Mouse (Mus musculus) kidney, adult 2 months (tissue): ENCODE measurements around the gene Esyt1. TPM values are rescaled to one million over a fixed set of nuclear protein-coding genes. Genes with fewer than 3 reads are reported as not detected.
"Not testable (repeated sequence)": the region's sequence is repeated elsewhere in the genome, so short reads cannot be mapped to it uniquely, and the experiment has no call there.

ENCODE experiments used
- DNase-seq: peaks from one replicate; pipeline ENCODE4 v3.0.0; 2021
- H3K27ac ChIP-seq: fragments of 200-500 bp; 2 replicates; pipeline ENCODE4 v1.5.1; 2012; ENCODE audit warnings: low read depth, low read length, control low read depth, inconsistent platforms; ENCODE audit not compliant: insufficient read depth
- H3K27me3 ChIP-seq: fragments of 200-500 bp; replicated peaks from 2 replicates; pipeline ENCODE4 v1.6.1; 2012; ENCODE audit warnings: mild to moderate bottlenecking, moderate library complexity, low read length, inconsistent platforms; ENCODE audit not compliant: control insufficient read depth, insufficient read depth
- H3K36me3 ChIP-seq: fragments of 200-500 bp; 2 replicates; pipeline ENCODE4 v1.6.1; 2012; ENCODE audit warnings: mild to moderate bottlenecking, moderate library complexity, low read length, inconsistent platforms; ENCODE audit not compliant: control insufficient read depth, insufficient read depth
- H3K4me1 ChIP-seq: fragments of 200-500 bp; 2 replicates; pipeline ENCODE4 v1.6.1; 2011; ENCODE audit warnings: low read length; ENCODE audit not compliant: control insufficient read depth, insufficient read depth
- H3K4me3 ChIP-seq: fragments of 200-500 bp; 2 replicates; pipeline ENCODE4 v1.5.1; 2011; ENCODE audit warnings: mild to moderate bottlenecking, low read depth, low read length, control low read depth; ENCODE audit not compliant: insufficient read depth
- CTCF ChIP-seq: fragments of 200-500 bp; conservative IDR thresholded peaks from 2 replicates; pipeline ENCODE4 v1.5.1; 2011; ENCODE audit warnings: low read depth, mild to moderate bottlenecking, control low read depth, low read length, moderate library complexity, mixed read lengths; ENCODE audit not compliant: insufficient read depth, insufficient read length
- POLR2A ChIP-seq: fragments of 200-500 bp; IDR thresholded peaks from one replicate; pipeline ENCODE4 v1.6.1; 2011; ENCODE audit warnings: low read depth, low read length, control low read depth
- WGBS: fragments of 180-500 bp; shearing (Covaris S2); methylation state at CpG from one replicate; pipeline ENCODE4 v1.1.7; 2018; 5-methylcytosine and 5-hydroxymethylcytosine counted together
- polyA plus RNA-seq: library from polyadenylated mRNA; depleted of rRNA; stranded (reverse); fragments of >200 nt; gene quantifications from 2 replicates; pipeline ENCODE4 v1.2.3, GENCODE M21; 2012

The Esyt1 gene
- polyA plus RNA-seq, 1 experiment, result 24.5 TPM

DNA sequence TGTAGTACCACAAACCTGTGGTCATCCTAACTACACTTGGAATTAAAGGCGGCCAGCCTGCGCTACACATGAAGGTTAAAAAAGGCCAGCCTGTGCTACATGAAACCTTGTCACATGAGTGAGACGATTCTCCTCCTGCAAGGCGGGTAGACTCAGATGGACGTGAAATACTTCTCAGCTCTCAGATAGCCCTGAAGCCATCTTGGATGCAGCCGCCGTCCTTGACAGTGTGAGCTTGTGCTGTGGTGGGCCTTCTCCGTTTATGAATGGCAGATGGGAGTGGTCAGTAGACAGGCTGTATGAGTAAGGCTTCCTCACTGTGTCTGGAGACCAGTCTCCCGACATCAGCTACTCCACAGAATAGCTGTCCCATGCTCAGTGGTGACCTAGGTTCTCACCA, 16.5 kb downstream of the Esyt1 start:
- Histone ChIP-seq H3K4me1 (no peaks in the 10 kb centered on the region), H3K27ac (no peak overlapping the region), H3K36me3 (no peaks in the 10 kb centered on the region), H3K27me3 (no peaks in the 10 kb centered on the region), H3K4me3 (no peak overlapping the region)
- DNase-seq, result no peak
- 90% methylated on average over 9 of the region's 9 CpGs for WGBS
- TF ChIP-seq POLR2A, result no peak
- TF ChIP-seq CTCF, result no peak

DNA sequence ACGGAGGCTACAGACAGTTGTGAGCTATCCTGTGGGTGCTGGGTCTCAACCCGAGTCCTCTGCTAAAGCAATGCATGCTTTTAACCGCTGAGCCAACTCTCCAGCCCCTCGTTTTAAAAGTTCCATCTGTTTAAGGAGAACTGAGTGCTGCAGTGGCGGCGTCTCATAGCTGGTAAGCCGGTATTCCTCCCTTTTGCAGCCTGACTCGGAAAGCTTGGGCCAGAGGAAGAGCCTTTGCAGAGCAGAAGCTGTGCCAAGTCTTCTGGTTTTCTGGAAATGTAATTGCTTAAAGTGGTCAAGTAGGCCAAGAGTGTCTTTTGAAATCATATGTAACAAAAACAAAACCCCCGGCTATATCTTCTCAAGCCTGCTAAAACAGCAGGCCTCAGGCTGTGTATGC, 17.4 kb downstream of the Esyt1 start:
- 79% methylated on average over 9 of the region's 9 CpGs for WGBS
- TF ChIP-seq POLR2A (no peak), CTCF (no peak)
- H3K36me3 ChIP-seq, result no peaks in the 10 kb centered on the region

DNA sequence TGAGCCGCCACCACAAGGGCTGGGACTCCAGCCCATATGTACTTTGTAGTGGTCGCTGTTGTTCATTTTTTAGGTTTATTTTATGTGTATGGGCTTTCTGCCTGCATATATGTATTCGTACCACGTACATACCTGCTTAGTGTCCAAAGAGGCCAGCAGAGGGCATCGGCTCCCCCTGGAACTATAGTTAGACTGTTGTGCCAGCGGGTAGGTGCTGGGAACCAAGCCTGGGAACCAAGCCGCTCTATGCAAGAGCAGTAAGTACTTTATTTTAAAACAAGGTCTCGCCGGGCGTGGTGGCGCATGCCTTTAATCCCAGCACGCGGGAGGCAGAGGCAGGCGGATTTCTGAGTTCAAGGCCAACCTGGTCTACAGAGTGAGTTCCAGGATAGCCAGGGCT, 19.7 kb downstream of the Esyt1 start:
- 96% methylated on average over 14 of the region's 14 CpGs for WGBS

More for the DNA sequence above, 17.4 kb downstream of the Esyt1 start:
- Histone ChIP-seq H3K4me3 (no peak overlapping the region), H3K4me1 (0 out of 2 replicates have a peak, but pooled peaks cover 3% of the 10 kb centered on the region), H3K27ac (no peak overlapping the region), H3K27me3 (no peaks in the 10 kb centered on the region)
- no peak for DNase-seq

DNA sequence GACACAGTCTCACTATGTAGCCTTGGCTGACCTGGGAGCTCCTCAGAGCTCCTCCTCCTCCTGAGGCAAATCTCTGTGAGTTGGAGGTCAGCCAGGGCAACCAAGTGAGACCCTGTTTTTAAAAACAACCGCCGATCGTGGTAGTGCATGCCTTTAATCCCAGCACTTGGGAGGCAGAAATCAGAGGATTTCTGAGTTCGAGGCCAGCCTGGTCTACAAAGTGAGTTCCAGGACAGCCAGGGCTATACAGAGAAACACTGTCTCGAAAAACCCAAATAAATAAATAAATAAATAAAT, 20.4 kb downstream of the Esyt1 start:
- H3K27me3 ChIP-seq, H3K4me1 ChIP-seq, H3K4me3 ChIP-seq, H3K36me3 ChIP-seq, H3K27ac ChIP-seq: not testable (repeated sequence)
- 48% methylated on average over 5 of the region's 5 CpGs for WGBS
- DNase-seq, result peak; percentile 53

More for the DNA sequence above, 19.7 kb downstream of the Esyt1 start:
- TF ChIP-seq POLR2A (no peak), CTCF (0 out of 2 replicates have a peak, but pooled peaks have one; percentile 6)
- Histone ChIP-seq H3K27ac (no peak overlapping the region), H3K27me3 (no peaks in the 10 kb centered on the region), H3K4me1 (0 out of 2 replicates have a peak, but pooled peaks cover 3% of the 10 kb centered on the region), H3K36me3 (no peaks in the 10 kb centered on the region), H3K4me3 (no peak overlapping the region)
- DNase-seq, result no peak

DNA sequence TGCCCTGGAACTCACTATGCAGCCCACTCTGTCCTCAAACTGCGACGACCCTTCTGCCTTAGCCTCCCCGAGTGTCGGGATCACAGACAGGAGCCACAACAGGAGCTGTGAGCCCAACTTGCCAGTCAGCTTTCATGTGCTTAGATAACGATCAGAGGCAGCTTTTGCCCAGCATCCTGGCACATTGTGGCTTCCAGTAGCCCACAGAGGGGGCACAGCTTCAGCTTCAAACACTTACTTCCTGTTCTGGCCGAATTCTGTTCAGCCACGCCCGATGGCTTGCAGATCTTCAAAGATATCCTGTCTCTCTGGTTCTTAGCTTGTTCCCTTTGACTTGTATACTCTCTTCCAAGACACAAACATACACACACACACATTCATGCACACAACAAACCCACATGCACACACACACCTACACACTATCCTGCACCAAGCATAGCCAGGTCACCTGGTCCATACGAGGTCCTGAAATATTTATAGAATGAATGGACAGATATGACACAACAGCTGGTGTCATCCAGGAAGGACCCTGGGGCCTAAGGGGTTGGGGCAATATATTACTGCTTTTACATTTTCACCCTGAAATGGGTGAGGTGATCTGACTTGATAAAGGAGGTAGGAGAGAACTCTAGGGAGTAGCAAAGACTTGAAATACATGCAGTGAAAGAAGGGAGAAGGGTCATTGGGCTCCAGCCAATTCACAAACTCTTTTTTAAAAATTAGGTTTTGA, 20.9 kb downstream of the Esyt1 start:
- peak overlapping the region; percentile 42 for H3K27ac ChIP-seq

DNA sequence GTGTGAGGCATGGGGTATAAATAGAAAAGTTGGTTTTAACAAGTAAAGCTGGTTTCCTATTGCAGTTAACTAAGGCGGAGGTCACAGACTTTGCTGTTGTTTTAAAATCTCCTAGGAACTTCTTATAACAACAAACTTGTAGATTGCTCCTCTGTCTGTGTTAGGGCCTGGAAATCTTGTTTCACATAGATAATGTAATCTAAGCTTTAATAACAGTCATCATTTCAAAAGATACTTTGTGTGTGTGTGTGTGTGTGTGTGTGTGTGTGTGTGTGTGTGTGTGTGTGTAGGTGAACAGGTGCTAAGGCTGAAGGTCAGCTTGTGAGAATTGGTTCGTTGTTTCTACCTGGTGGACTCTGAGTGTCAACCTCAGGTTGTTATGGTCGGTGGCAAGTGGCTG, 21.7 kb downstream of the Esyt1 start:
- H3K4me3 ChIP-seq, result no peak overlapping the region
- 56% methylated on average over 3 of the region's 3 CpGs for WGBS
- 0 out of 2 replicates have a peak, but pooled peaks cover 3% of the 10 kb centered on the region for H3K4me1 ChIP-seq
- peak overlapping the region; percentile 5; the same call in 1 of the 2 replicates for H3K27ac ChIP-seq
- no peaks in the 10 kb centered on the region for H3K27me3 ChIP-seq
- no peak for TF ChIP-seq POLR2A
- TF ChIP-seq CTCF, result no peak
- DNase-seq, result no peak
- H3K36me3 ChIP-seq, result no peaks in the 10 kb centered on the region

More for the DNA sequence above, 20.9 kb downstream of the Esyt1 start:
- 57% methylated on average over 9 of the region's 9 CpGs for WGBS
- H3K27me3 ChIP-seq, result no peaks in the 10 kb centered on the region
- 0 out of 2 replicates have a peak, but pooled peaks cover 3% of the 10 kb centered on the region for H3K4me1 ChIP-seq
- TF ChIP-seq CTCF (no peak), POLR2A (no peak)
- H3K4me3 ChIP-seq, result no peak overlapping the region
- H3K36me3 ChIP-seq, result no peaks in the 10 kb centered on the region
- no peak for DNase-seq

DNA sequence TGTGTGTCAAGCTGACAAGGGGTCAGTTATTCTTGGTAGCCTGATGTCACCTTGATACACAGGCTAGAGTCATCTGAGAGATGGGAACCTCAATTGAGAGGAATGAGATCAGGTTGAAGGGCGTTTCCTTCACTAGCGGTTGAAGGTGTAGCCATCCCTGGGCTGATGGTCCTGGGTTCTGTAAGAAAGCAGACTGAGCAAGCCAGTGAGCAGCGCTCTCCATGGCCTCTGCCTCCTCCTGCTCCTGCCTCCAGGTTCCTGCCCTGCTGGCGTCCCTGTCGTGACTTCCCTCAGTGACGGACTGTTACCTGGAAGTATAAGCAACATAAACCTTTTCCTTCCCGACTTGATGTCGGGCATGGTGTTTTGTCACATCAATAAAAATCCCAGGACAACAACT, 22.1 kb downstream of the Esyt1 start:
- H3K27me3 ChIP-seq, result no peaks in the 10 kb centered on the region
- no peak overlapping the region for H3K27ac ChIP-seq
- TF ChIP-seq CTCF, result no peak
- no peak for TF ChIP-seq POLR2A
- DNase-seq, result no peak
- no peak overlapping the region for H3K4me3 ChIP-seq
- no peaks in the 10 kb centered on the region for H3K36me3 ChIP-seq
- 0 out of 2 replicates have a peak, but pooled peaks cover 3% of the 10 kb centered on the region for H3K4me1 ChIP-seq
- WGBS, result 83% methylated on average over 8 of the region's 8 CpGs
